Mouse (Mus musculus) neural tube, embryonic 11.5 days (tissue): Measurements from ENCODE around the gene Hacd3. TPM values are rescaled to one million over a fixed set of nuclear protein-coding genes. Genes with fewer than 3 reads are reported as not detected.

Source experiments
- ATAC-seq: fragments of 200-750 bp; cut with Nextera tagmentation; 2 replicates; pipeline ENCODE4 v1.8.0; 2017; ENCODE audit warnings: moderate number of reproducible peaks, mild to moderate bottlenecking, moderate TSS enrichment, moderate library complexity; ENCODE audit not compliant: insufficient read depth, low FRiP score, low TSS enrichment
- DNase-seq: peaks from one replicate; pipeline ENCODE4 v3.0.0-alpha.2; 2015; ENCODE audit warnings: low spot score
- H3K27ac ChIP-seq: fragments of 300-500 bp; sonication (generic); 2 replicates; pipeline ENCODE4 v1.5.1; 2014; ENCODE audit warnings: low read depth, mild to moderate bottlenecking, low read length
- H3K27me3 ChIP-seq: fragments of 300-500 bp; sonication (generic); 2 replicates; pipeline ENCODE4 v1.6.1; 2014; ENCODE audit warnings: mild to moderate bottlenecking, low read length, mixed read lengths; ENCODE audit not compliant: control insufficient read depth, insufficient read depth
- H3K36me3 ChIP-seq: fragments of 300-500 bp; sonication (generic); 2 replicates; pipeline ENCODE4 v1.6.1; 2014; ENCODE audit warnings: mild to moderate bottlenecking, low read length, moderate library complexity, mixed read lengths; ENCODE audit not compliant: control insufficient read depth, insufficient read depth
- H3K4me1 ChIP-seq: fragments of 300-500 bp; sonication (generic); 2 replicates; pipeline ENCODE4 v1.6.1; 2014; ENCODE audit warnings: low read length, mixed read lengths; ENCODE audit not compliant: control insufficient read depth, insufficient read depth
- H3K4me2 ChIP-seq: fragments of 300-500 bp; sonication (generic); 2 replicates; pipeline ENCODE4 v1.6.1; 2014; ENCODE audit warnings: low read depth, mild to moderate bottlenecking, moderate library complexity
- H3K4me3 ChIP-seq: fragments of 300-500 bp; sonication (generic); 2 replicates; pipeline ENCODE4 v1.5.1; 2014; ENCODE audit warnings: low read depth, low read length
- H3K9ac ChIP-seq: fragments of 300-500 bp; sonication (generic); 2 replicates; pipeline ENCODE4 v1.6.1; 2014; ENCODE audit warnings: mild to moderate bottlenecking, low read length
- H3K9me3 ChIP-seq: fragments of 300-500 bp; sonication (generic); 2 replicates; pipeline ENCODE4 v1.6.1; 2016; ENCODE audit warnings: low read length; ENCODE audit not compliant: control insufficient read depth
- WGBS: fragments of 180-500 bp; shearing (Covaris S2); extraction: QIAGEN DNeasy Blood & Tissue Kit; methylation state at CpG from one replicate; pipeline ENCODE4 v1.1.7; 2014; 5-methylcytosine and 5-hydroxymethylcytosine counted together
- polyA plus RNA-seq: library from polyadenylated mRNA; unstranded; fragments of >200 nt; fragmentation: Nextera tagmentation; extraction: Ambion mirVana; gene quantifications from 2 replicates; pipeline ENCODE4 v1.2.1, GENCODE M21; 2014

The Hacd3 gene
- polyA plus RNA-seq, 1 experiment from 2014 or later, result 105 TPM

DNA sequence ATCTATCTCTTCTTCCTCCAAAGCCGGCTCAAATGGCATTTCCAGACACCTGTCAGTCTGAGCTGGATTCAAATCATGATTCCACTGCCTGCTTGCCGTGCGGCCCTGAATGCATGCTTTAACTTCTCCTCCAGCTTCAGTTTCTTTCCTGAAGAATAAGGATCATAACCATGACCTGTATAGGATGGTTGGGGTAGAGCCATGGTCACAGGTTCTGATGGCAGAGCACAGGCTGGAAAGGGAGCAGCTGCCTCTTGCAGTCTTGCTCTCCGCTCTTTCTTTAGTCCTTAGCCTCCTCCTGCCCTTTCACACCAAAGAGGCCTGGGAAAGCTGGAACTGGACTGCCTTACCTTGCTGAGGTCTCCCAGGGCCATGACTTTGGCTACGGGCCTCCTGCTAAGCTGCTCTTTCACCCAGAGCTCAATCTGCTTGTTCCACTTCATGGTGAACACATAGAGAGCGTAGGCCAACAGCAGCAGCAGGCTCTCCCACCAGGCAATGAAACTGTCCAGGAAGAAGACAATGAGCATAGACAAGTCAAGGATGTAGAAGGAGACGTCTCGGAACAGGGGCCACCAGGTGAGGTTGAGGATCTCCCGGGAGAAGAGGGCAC, 73.9 kb downstream of the Hacd3 start:
- no peak overlapping the region for H3K4me3 ChIP-seq
- no peaks in the 10 kb centered on the region for H3K4me1 ChIP-seq
- H3K9me3 ChIP-seq, result no peaks in the 10 kb centered on the region
- no peaks in the 10 kb centered on the region for H3K27me3 ChIP-seq
- H3K4me2 ChIP-seq, result no peak overlapping the region
- DNase-seq, result no peak
- H3K9ac ChIP-seq, result no peak overlapping the region
- ATAC-seq, result no peak
- no peak overlapping the region for H3K27ac ChIP-seq
- 88% methylated on average over 9 of the region's 9 CpGs for WGBS
- H3K36me3 ChIP-seq, result no peaks in the 10 kb centered on the region

GRCm38 (mm10) chr9:64943997-64944396, 77.5 kb downstream of the Hacd3 start:
- Histone ChIP-seq H3K4me2 (peak overlapping the region; percentile 23; the same call in 1 of the 2 replicates), H3K4me1 (no peaks in the 10 kb centered on the region), H3K9ac (peak overlapping the region; percentile 26; the same call in 1 of the 2 replicates), H3K4me3 (no peak overlapping the region), H3K27ac (no peak overlapping the region), H3K27me3 (no peaks in the 10 kb centered on the region), H3K36me3 (no peaks in the 10 kb centered on the region), H3K9me3 (no peaks in the 10 kb centered on the region)
- ATAC-seq (no peak), DNase-seq (peak; percentile 5)
- 7% methylated on average over 11 of the region's 11 CpGs for WGBS

- WGBS, result 90% methylated on average over 4 of the region's 4 CpGs
- Histone ChIP-seq H3K4me3 (no peak overlapping the region), H3K4me2 (no peak overlapping the region), H3K27me3 (no peaks in the 10 kb centered on the region), H3K4me1 (no peaks in the 10 kb centered on the region), H3K9ac (no peak overlapping the region), H3K36me3 (no peaks in the 10 kb centered on the region), H3K9me3 (no peaks in the 10 kb centered on the region), H3K27ac (no peak overlapping the region)
- DNase-seq, result no peak
- ATAC-seq, result no peak
Observed at GRCm38 (mm10) chr9:64941650-64942049, 79.8 kb downstream of the Hacd3 start.

DNA sequence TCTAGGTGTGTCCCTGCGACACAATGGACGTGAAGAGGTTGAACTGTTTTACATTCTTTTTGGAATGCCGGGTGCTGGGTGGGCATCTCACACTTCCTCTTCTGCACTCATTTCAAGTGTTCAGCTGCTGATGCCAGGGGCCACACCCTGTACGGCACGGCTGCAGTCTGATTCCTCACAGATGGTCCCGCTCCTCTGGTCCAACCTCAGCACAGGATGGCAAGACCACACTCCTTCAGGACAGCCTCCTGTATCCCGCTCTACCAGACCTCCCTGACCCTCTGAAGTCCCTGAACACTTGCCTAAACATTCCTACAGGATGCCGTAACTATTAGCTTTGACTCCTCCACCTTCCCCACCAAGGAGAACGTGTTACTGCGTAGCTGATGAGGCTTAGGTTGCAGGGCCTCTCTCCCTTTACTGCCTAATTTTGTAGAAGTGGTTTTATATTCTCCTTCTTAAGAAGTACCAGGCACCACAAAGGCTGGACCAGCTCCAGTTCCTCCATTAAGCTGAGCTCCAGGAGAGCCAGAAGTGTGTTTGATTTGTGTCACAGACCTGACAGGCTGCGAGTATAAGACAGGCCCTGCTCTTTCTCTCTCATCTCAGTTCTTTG, 80.7 kb downstream of the Hacd3 start:
- Histone ChIP-seq H3K27me3 (no peaks in the 10 kb centered on the region), H3K4me3 (no peak overlapping the region), H3K9me3 (no peaks in the 10 kb centered on the region), H3K4me2 (no peak overlapping the region), H3K27ac (no peak overlapping the region), H3K4me1 (no peaks in the 10 kb centered on the region), H3K9ac (no peak overlapping the region), H3K36me3 (no peaks in the 10 kb centered on the region)
- DNase-seq (no peak), ATAC-seq (no peak)
- 74% methylated on average over 11 of the region's 11 CpGs for WGBS

GRCm38 (mm10) chr9:64939790-64940189, 81.7 kb downstream of the Hacd3 start:
- ATAC-seq (no peak), DNase-seq (no peak)
- Histone ChIP-seq H3K9me3 (no peaks in the 10 kb centered on the region), H3K4me3 (no peak overlapping the region), H3K27me3 (no peaks in the 10 kb centered on the region), H3K4me2 (no peak overlapping the region), H3K4me1 (no peaks in the 10 kb centered on the region), H3K27ac (no peak overlapping the region), H3K9ac (no peak overlapping the region), H3K36me3 (no peaks in the 10 kb centered on the region)
- WGBS, result 86% methylated on average over 2 of the region's 2 CpGs

DNA sequence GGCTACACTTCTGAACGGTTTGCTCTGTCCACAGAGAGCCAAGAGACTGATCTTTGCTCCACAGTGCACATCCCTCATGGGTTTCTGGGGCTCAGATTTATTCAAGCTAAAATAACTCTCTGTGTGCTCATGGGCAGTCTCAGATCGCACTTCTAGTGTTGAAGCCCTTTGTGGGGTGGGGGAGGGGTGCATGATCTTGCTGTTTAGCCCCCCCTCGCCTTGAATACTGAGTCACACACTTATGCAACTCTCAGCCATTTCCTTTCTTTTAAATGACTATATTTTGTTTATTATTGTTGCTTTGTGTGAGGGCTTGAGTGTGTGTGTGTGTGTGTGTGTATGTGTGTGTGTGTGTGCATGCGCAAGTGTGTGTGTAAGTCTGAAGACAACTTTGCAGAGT, 82.2 kb downstream of the Hacd3 start:
- Histone ChIP-seq H3K27me3 (no peaks in the 10 kb centered on the region), H3K4me2 (no peak overlapping the region), H3K4me3 (no peak overlapping the region), H3K4me1 (no peaks in the 10 kb centered on the region), H3K27ac (no peak overlapping the region), H3K9me3 (no peaks in the 10 kb centered on the region), H3K9ac (no peak overlapping the region), H3K36me3 (no peaks in the 10 kb centered on the region)
- ATAC-seq (no peak), DNase-seq (no peak)
- 64% methylated on average over 4 of the region's 4 CpGs for WGBS

GRCm38 (mm10) chr9:64938535-64938934, 83.0 kb downstream of the Hacd3 start:
- DNase-seq, result no peak
- no peak overlapping the region for H3K4me3 ChIP-seq
- no peaks in the 10 kb centered on the region for H3K36me3 ChIP-seq
- no peak overlapping the region for H3K4me2 ChIP-seq
- H3K9ac ChIP-seq, result no peak overlapping the region
- H3K27me3 ChIP-seq, result no peaks in the 10 kb centered on the region
- H3K9me3 ChIP-seq, result no peaks in the 10 kb centered on the region
- WGBS, result 87% methylated on average over 5 of the region's 5 CpGs
- H3K4me1 ChIP-seq, result no peaks in the 10 kb centered on the region
- no peak for ATAC-seq
- no peak overlapping the region for H3K27ac ChIP-seq

DNA sequence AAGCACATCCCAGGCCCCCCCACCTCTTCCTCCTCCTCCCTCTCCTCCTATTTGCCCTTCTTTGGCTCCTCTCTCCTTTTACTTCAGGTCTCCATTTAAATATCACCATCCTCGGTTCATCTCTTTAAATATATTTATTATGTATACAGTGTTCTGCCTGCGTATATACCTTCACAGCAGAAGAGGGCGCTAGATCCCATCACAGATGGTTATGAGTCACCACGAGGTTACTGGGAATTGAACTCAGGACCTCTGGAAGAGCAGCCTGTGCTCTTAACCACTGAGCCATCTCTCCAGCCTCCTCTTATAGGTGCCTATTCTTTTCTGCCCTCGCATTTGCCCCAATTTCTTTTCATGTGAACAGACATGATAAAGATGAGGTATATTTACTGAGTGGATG, 84.0 kb downstream of the Hacd3 start:
- no peaks in the 10 kb centered on the region for H3K4me1 ChIP-seq
- no peak overlapping the region for H3K27ac ChIP-seq
- no peak for DNase-seq
- H3K9ac ChIP-seq, result no peak overlapping the region
- H3K4me2 ChIP-seq, result no peak overlapping the region
- ATAC-seq, result no peak
- no peaks in the 10 kb centered on the region for H3K36me3 ChIP-seq
- no peaks in the 10 kb centered on the region for H3K9me3 ChIP-seq
- WGBS, result 64% methylated on average over 5 of the region's 5 CpGs
- no peaks in the 10 kb centered on the region for H3K27me3 ChIP-seq
- no peak overlapping the region for H3K4me3 ChIP-seq
